Mouse (Mus musculus): ENCODE results near the gene Aip.
"Not testable (repeated sequence)": the region's sequence is repeated elsewhere in the genome, so short reads cannot be mapped to it uniquely, and the experiment has no call there.

Gene Aip

DNA sequence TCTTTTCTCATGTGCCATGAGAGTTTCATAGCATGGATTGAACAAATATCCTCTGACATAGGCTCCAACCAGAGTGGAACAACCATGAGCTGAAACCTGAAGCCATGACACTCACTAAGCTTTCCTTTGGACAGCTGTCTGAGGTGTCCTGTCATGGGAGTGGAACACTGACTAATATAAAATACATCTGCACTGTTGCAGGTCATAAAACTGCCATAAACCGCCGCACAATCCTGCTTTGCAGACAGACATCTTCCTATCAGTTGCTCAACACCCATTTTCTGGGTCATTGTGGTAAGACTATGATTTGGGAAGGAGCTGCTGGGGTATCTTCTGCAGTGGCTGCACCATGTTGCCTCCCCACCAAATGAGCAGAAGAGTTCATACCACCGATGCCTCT, 32.9 kb downstream of the Aip start:
- DNase-seq (ENCODE audit: low spot score in 2 of 2): no peak

DNA sequence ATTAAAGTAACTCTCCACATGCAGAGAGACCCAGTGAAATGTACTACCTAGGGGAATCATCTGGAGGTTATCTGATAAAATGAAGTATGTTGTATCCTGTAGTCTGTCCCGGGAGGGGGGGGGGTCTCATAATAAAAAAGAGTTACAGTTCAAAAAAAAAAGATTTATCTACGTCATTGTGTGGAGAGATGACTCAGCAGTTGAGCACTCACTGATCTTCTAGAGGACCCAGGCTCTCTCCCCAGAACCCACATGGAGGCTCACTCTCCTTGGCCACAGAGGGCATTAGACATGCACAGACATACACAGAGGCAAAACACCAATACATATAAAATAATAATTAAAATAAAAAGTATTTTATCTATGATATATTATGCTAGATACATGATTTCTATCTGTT, 34.3 kb downstream of the Aip start:
- no peak for DNase-seq (ENCODE audit: low spot score in 2 of 2)

DNA sequence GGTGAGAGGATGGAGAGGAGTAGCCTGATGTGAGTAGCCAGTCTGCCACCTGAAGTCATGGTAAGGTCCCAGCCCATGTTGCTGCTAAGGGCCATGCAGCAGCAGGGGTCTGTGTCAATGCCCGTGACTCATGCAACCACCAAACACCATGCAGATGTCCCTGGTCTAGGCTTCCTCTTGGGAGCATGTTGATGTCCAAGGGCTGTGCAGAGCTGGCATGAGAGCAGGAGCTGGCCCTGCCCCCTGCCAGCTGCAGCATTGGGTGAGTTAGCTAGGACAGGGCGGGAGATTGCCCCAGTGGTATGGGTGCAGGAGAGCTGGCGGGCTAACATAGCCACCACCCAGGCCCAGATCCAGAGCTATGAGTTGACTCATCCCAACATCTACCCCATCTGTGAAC, 35.2 kb downstream of the Aip start:
- DNase-seq (ENCODE audit: low spot score in 2 of 2): no peak

DNA sequence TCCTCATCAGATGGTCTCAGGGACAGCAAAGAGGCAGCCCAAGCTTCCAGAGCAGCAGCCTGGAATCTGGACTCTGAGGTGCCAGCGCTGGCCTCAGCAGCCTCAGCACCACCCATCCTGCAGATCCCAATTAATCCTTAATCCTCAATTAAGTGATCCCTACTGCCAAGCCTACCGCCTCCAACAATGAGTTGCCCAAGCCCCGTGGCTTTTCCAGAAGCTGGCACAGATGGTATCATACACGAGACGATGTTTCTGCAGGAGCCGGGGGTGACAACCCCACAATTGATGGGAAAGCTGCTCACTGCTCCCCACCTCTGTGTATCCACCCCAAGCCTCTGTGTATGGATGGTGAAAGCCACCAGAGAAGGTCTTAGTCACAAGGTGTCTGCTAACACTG, 36.5 kb downstream of the Aip start:
- DNase-seq (ENCODE audit: low spot score in 2 of 2): no peak

DNA sequence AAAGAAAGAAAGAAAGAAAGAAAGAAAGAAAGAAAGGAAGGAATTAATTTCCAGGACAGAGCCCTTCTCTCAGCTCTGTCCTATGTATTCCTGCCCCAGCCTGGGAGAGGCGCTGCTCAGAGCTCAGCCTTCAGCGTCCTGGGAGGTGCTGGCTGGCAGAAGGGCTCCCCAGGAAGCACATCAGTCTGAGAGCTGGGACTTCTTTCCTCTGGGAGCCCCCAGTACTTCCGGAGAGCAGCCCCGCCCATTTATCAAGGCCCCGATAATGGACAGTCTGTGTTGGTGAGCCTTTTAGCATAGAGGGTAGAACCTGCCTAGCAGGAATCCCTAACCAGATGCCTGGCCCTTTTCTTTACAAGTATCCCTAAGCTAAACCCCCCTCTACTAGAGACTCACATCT, 37.5 kb downstream of the Aip start:
- no peak for DNase-seq (ENCODE audit: low spot score in 2 of 2)

DNA sequence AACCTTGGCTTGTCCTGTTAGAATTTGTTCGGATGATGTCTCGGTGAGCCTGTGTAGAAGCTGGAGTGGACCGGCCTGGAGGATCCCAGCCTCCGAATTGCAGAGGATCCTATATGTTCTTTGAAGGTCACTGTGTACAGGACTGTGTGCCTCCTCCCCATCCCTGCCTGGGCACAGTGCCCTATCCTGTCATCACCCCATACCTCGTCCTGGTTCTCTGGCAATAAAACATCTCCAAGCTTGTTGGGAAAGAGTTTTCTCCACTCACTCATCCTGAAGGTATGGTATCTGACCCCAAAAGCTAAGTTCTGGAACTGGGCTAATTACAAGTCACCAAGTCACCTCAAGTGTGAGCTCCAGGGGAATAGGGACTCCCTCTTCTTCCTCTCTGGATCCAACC, 38.6 kb downstream of the Aip start:
- DNase-seq (ENCODE audit: low spot score in 2 of 2): no peak

DNA sequence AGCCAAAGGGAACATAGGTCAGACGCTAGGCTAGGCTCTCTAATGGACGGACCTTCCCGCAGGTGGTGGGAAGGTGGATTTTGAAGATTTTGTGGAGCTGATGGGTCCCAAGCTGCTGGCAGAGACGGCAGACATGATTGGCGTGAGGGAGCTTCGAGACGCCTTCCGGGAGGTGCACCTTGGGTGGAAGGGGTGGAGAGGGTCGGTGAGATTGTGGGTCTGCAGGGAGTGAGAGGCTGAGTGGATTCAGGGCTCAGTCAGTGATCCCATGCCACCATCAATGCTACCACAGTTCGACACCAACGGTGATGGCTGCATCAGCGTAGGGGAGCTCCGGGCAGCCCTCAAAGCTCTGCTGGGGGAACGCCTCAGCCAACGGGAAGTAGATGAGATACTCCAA, 39.5 kb downstream of the Aip start:
- DNase-seq (ENCODE audit: low spot score in 2 of 2): no peak

DNA sequence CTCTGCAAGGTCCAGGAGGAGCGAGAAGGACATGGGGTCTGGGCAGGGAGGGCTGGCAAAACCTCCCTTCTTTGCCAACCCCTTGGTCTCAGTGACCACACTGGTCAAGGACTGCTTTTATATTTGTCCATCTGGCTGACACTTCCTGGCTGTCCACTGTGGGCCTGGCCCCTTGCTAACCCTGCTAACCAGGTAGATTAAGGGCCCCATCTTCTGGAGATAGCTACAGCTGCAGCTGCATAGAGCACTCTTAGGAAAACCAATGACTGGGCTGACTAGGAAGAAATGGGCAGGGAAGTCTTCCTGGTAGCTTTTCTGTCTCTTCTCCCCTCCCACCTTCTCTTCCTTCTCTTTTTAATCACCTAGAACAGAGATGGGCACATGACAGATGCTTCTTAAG, 40.7 kb downstream of the Aip start:
- DNase-seq (ENCODE audit: low spot score in 2 of 2): no peak

DNA sequence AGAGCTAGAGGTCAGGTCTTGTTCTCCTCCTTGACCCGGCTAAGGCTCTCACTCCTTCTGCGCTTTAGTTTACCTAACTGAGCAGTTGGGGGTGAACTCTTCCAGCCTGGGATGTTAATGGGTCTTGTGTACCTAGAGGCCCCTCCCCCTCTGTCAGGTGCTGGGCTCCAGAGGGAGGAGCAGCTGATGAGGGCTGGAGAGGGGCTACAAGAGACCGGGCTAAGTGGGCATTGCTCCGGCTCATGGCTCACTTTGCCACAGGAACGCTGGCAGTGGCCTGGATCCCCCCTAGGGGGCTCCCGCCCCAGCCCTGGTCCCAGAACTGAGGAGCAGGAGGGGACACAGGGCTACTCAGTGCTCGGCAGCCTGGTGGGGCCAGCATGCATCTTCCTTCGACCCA, 41.8 kb downstream of the Aip start:
- no peak for DNase-seq (ENCODE audit: low spot score in 2 of 2)

DNA sequence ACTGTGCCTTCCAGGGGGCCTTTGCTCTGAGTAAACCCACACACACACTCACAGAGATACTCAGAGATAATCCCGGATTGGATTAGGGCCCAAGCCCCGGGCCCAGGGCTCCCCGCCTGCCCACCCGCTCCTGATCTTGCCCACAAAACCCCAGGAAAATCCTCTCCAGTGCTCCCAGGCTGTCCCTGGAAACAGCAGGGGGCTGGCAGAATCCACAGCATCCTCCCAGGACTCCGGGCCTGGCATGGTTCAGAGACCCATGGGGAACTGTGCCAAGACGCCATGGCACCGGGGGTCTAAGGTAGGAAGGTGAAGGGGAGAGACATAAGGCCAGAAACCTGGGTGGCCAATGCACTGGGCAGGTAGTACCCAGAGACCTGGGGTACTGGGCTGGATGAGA, 42.3 kb downstream of the Aip start:
- no peak for DNase-seq (ENCODE audit: low spot score in 2 of 2)

DNA sequence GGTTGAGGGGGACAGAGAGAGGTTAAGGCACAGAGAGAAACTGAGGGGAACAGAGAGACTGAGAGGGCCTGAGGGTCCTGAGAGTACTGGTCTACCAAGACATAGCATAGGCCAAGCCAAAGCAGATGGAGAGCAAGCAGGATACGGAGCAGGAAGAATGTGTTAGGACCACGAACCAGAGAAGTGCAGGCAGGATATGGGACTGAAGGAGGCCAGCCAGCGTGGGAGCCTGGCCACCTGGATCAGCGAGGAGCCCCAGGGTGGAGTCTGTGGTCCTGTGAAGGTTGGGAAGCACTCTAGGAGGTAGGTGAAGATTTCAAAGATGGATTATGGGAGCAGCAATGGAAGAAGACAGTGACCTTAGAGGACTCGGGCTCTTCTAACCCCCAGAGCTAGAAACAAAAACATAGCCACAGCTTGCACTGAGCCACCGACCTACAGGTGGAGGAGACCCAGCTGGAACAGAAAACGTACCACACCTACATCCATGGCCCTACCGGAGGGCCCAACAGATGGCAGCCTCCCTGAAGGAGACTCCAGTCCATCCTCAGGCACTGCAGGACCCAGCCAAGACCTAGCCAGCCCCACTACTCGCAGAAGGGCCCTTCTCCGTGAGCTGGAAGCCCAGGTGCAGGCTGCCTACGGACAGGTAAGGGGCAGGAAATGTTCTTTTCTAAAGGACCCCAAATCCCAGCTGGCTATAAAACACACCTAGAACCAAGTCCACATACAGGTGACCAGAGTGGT, 43.3 kb downstream of the Aip start:
- DNase-seq (ENCODE audit: low spot score in 2 of 2): no peak

DNA sequence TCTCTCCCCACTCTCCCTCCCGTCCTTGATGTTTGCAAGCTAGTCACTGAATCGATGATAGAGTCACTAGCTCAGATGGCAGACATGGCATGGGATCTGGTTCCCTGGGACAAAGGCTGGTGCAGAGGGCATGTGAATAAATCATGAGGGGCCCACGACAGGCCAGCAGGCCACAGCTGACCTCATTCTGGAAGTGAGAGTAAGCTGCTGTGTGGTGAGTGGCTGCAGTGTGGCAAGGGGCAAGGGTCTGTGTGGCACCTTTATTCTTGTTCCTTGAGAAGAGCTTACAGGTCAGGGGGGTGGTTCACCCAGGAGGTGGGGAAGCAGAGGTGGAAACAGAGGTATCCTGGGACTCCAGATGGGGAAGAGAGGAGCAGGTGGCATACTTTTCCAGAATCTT, 44.3 kb downstream of the Aip start, which contains the start of gene Cabp2:
TSS of gene Cabp2 (plus strand) at position 185 of the 400 bp plus-strand sequence.
- no peak for DNase-seq (ENCODE audit: low spot score in 2 of 2)

DNA sequence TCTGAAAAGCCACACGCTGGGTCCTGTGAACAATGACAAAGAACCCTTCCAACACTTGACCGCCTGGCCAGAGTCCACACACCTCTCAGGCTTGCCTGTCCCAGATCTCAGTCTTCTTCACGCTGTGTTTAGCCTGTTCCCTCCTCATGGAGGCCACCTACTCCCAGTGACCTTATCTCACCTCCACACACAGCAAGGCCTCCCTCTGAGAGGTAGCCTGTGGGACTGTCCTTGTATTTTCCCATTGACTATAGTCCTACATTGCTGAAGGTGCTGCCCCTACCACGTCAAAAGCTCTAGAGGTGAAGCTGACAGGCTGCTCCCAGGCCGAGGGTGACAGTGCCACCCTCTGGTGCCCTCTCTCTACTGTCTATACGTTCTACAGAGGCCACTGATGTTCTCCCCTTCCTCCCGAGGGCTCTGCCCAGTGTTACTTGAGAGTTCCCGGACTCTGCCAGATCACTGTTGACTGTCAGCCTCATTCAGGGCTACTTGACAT, 45.1 kb downstream of the Aip start:
- DNase-seq (ENCODE audit: low spot score in 2 of 2): peak; percentile 58 to 64

DNA sequence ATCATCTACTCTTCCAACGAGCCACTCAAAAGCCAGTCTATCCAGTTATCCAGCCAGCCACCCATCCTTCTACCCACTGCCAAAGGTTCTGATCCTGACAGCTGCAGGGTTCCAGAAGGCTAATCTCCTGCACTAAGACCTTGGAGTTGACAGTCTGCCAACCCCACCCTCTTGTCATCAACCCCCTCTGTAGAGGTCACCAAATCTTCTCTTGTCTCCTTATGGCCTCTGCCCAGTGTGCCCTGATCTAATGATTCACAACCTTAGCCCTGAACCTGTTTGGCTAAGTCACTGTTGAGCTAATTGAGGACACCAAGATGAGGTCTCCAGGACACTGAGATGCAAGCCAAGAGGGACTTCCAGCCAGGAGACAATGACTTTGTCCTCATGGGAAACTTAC, 46.1 kb downstream of the Aip start:
- DNase-seq (ENCODE audit: low spot score in 2 of 2): peak in 1 of 2 experiments; percentile 78

DNA sequence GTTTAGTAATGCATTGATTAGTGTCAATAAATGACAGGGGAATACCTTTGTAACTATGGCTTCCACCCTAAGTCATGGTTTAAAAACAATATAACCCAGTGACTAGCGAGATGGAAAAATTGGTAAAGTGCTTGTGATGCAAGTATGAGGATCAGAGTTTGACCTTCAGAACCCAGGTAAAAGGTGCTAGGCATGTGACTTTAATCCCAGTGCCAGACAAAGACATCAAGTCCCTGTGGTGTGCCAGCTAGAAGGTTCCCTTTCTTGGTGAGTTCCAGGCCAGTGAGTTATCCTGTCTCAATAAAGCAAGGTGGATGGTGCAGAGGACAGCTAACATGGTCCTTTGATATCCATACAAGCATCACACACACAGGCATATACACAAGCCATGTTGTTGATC, 50.1 kb downstream of the Aip start:
- no peak for DNase-seq (ENCODE audit: low spot score in 2 of 2)

DNA sequence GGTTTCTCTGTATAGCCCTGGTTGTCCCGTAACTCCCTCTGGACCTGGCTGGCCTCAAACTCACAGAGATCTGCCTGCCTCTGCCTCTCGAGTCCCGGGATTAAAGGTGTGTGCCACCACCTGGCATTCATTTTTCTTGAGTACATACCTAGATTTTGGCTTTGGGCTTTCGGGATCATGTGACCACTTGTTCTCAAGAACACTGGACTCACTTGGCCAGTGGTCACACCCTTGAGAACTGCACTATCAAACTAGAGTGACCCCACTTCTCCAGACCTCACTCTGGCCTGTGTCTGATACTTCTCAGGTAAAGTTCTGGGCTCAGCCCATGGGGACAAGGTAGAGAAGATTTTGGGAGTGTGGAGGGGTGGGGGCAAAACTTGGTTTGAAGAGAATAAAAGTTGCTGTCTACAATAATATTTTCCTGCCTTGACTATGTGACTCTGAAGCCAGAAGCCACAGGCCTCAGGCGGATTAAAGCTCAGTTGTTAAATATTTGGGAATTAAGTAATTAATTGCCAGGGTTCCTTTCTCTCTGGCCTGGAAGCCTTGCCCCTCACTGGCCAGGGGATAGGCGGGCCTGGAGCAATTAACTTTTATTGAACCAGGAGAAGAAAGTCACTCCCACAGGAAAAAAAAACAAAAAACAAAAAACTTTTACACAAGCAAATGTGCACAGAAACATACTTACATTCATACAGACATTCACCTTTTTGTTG, 52.8 kb downstream of the Aip start:
- DNase-seq (ENCODE audit: low spot score in 2 of 2): no peak

DNA sequence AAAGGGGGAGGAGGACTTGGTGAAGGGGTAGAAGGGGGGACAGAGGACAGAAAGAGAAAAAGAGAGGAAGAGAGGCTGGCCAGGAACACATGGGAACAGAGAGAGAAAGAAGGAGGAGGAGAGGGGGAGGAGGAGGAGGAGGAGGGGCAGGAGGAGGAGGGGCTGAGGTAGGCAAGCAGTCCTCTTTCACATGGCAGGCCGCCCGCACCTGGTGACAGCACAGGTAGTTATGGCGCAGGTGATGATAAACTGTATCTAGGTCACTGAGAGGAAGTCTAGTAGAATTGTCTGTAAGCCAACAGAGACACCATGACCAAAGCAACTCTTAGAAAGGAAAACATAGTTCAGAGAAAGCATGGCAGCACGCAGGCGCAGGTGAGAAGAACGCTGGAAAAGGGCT, 54.3 kb downstream of the Aip start:
- no peak for DNase-seq (ENCODE audit: low spot score in 2 of 2)

DNA sequence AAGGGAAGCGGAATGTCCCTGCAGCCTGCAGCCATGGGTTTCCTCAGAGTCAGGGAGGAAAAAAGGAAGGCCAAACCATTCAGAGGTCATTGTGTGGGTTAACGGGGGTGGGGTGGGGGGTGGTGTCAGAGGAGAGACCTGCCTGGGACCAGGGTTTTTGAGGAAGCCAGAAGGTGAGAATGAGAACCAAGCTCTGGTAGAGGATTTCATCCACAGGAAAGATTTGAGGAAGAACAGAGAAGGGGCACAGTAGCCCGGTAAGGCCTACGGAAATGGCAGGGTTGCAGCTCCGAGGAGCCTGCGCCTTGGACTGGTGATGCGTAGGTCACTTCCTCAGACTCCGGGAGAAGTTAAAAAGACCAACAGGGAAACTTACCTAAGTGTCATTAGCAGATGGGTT, 54.9 kb downstream of the Aip start:
- no peak for DNase-seq (ENCODE audit: low spot score in 2 of 2)

DNA sequence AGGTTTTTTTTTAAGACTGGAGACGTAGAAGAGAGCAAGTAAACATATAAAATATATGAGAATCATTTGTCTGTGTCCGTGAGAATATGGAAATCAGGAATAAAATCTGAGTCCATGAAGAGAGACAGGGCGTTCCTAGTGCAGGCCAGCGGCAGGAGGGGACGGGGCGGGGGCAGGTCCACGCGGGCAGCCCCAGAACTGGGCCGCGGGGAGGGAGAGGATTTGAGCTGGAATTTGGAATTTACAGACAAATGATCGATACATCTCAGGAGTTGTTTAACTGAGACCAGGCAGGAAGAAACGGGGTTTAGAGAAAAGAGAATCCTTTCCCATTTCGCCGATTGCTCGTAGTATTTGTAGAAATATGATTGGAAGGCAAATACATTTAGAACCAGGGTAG, 55.3 kb downstream of the Aip start:
- DNase-seq (ENCODE audit: low spot score in 2 of 2): no peak

DNA sequence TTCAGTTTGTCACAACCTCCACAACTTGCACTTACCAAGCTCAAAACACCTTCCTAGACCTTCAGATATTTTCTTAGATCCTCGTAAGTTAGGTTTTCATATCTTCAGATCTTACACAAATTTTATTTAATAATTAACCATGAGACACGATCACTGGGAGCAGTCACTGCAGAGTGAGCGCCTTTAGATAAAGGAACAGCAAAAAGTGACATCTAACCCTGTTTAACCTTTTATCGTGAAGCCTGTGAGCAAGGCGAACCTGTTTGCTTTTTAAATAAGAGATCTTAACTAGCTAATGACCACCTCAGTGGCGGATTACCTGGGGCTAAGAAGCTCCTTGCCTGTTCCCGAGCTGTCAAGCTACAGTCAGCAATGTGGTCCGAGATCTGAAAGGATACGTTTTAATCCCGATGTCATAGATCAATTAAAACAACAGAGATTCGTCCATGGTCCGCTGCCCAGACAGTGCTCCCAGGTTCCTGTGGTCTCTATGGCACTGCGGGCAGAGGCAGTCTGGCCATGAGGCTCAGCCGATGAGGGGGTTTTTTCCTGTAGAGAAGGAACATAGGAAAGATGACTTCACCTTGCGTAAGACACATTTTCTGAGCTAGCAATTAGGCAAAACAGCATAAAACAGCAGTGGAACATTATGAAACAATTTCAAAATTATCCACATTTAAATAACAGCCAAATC, 56.8 kb downstream of the Aip start:
- DNase-seq (ENCODE audit: low spot score in 2 of 2): no peak

DNA sequence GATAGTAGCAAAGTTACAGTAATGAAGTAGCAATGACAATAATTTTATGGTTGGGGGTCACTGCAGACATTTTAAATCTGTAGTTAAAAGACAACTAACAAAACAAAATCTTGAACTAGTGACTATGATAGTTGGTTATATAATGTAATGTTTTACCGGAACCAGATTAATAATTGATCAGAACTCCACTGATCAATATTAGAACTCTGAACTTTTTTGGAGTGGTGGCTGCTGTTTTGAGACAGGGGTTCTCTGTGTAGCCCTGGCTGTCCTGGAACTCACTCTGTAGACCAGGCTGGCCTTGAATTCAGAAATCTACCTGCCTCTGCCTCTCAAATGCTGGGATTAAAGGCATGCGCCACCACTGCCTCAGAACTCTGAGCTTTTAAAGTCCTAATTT, 57.4 kb downstream of the Aip start:
- DNase-seq (ENCODE audit: low spot score in 2 of 2): not testable (repeated sequence)

DNA sequence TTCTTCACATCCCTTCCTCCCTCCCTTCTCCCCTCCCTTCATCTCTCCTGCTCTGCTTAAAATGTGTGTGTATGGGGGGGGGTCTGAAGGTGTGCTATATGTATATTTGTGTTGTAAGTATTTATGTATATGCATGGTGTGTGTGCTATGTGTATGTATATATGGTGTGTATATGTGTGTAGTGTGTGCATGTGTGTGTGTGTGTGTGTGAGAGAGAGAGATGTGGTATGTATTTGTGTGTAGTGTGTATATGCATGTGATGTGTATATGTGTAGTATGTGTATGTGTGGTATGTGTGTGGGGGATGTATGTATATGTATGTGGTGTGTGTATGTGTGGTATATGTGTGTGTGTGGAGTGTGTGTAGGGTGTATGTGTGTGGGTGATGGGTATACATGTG, 58.8 kb downstream of the Aip start:
- no peak for DNase-seq (ENCODE audit: low spot score in 2 of 2)

DNA sequence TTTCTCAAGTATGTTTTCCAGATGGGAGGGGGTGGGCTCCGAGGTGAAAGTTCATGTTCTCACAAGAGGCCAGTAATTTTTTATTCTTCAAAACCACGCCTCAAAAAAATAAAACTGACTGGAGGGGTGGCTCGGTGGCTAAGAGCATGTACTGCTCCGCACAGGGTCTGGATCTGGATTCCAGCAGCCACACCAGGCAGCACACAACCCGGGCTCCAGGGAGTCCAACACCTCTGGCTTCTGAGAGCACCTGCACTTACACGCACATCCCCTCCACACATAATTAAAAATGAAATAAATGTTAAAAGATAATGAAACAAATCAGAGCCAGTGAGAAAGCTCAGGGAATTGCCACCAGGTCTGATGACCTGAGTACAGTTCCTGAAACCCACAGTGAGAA, 59.4 kb downstream of the Aip start:
- DNase-seq (ENCODE audit: low spot score in 2 of 2): peak in 1 of 2 experiments; percentile 11
